Mouse (Mus musculus): Measurements from ENCODE around the gene Nrip1. TPM values are rescaled to one million over a fixed set of nuclear protein-coding genes. Genes with fewer than 3 reads are reported as not detected.
A peak's percentile ranks its signal among the peaks of the same experiment; 100 is the strongest.

Gene Nrip1
- polyA plus RNA-seq, 1 experiment from 2014 or later, result 38.5 TPM

- 44% methylated on average over 6 of the region's 6 CpGs for WGBS
- H3K36me3 ChIP-seq (replicated peaks), result peaks cover 23% of the 10 kb centered on the region
- no peak for DNase-seq (ENCODE audit: extremely low spot score, low spot score)
- peak overlapping the region; percentile 45 for H3K27ac ChIP-seq
- H3K27me3 ChIP-seq (ENCODE audit: poor library complexity, severe bottlenecking), result peaks cover 3% of the 10 kb centered on the region; the same call in 1 of the 2 replicates
- peaks cover 50% of the 10 kb centered on the region for H3K4me1 ChIP-seq
- no peaks in the 10 kb centered on the region for H3K9me3 ChIP-seq
- H3K4me3 ChIP-seq, result peak overlapping the region; percentile 91
These were observed 3.4 kb downstream of the Nrip1 start for GRCm38 (mm10) chr16:76370041-76370715.

- DNase-seq (ENCODE audit: extremely low spot score, low spot score), result no peak
These were observed 4.4 kb downstream of the Nrip1 start for GRCm38 (mm10) chr16:76369236-76369635.

DNA sequence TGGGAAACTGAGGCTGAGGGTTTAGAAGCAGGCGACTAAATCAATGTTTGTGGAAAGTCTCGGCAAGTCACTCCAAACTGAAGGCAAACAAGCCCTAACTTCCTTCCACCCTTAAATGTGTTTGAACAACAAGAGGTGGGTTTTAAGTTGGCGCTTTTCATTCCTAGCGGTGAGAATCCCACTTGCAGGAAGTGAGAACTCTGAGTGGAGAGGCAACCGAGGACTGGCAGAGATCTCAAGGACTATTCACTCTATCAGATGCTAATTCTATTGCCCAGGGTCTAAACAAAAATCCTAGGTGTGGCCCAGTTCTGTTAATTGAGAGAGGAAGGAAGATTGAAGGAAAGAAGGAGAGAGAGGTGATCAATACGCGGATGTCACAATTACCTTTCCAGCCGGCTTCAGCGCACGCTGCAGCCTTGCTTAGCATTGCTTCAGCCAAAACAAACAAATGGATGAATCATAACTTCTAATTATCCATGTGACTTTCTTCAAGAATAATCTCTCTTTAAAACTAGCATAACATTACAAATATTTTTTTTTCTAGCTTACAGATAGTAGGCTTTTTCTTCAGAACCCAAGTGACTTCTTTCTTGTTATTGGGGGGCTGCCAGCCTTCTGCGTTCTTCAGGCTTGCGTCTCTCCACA is 6.2 kb downstream of the Nrip1 start:
- H3K27me3 ChIP-seq (ENCODE audit: poor library complexity, severe bottlenecking), result no peaks in the 10 kb centered on the region
- H3K27ac ChIP-seq, result no peak overlapping the region
- WGBS, result 92% methylated on average over 12 of the region's 12 CpGs
- DNase-seq (ENCODE audit: extremely low spot score, low spot score), result no peak
- H3K4me1 ChIP-seq, result peaks cover 40% of the 10 kb centered on the region
- peaks cover 24% of the 10 kb centered on the region for H3K36me3 ChIP-seq (replicated peaks)
- no peaks in the 10 kb centered on the region for H3K9me3 ChIP-seq
- H3K4me3 ChIP-seq, result no peak overlapping the region

More at GRCm38 (mm10) chr16:76369236-76369635, 4.4 kb downstream of the Nrip1 start:
- Histone ChIP-seq H3K4me3 (no peak overlapping the region), H3K9me3 (no peaks in the 10 kb centered on the region), H3K4me1 (peaks cover 50% of the 10 kb centered on the region), H3K36me3 (replicated peaks) (peaks cover 24% of the 10 kb centered on the region), H3K27ac (no peak overlapping the region), H3K27me3 (ENCODE audit: poor library complexity, severe bottlenecking) (no peaks in the 10 kb centered on the region)
- WGBS, result 87% methylated on average over 9 of the region's 9 CpGs

DNA sequence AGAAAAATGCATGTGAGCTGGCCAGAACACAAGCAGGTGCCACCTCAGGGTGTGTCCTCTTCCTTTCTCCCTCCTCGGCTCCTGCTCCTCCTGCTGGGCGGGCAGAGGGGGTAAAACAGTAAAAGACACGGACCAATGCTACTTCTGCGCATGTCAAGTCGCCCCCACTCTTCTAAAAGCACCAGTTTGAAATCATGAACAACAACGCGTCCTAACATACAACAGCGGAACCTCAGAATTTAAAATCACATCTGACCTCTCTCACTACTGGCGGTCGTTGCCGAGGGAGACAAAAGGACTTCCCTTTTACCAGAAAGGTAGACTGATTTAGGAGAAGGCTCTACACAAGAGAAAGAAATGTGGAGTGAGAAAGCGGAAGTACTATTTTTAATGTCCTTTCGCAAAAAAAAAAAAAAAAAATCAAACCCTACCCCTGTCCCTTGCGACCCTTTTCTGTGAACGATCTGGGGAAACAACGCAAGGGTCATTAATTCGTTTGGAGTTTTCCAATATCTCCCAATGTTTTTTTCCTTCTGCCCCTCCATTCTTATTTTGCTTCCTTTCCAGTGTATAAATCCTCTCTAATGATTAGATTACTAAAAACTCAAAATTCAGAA is 7.7 kb downstream of the Nrip1 start:
- Histone ChIP-seq H3K36me3 (replicated peaks) (peaks cover 29% of the 10 kb centered on the region), H3K4me1 (peaks cover 33% of the 10 kb centered on the region), H3K9me3 (no peaks in the 10 kb centered on the region), H3K4me3 (no peak overlapping the region), H3K27ac (no peak overlapping the region), H3K27me3 (ENCODE audit: poor library complexity, severe bottlenecking) (no peaks in the 10 kb centered on the region)
- 81% methylated on average over 17 of the region's 17 CpGs for WGBS
- DNase-seq (ENCODE audit: extremely low spot score, low spot score), result no peak

DNA sequence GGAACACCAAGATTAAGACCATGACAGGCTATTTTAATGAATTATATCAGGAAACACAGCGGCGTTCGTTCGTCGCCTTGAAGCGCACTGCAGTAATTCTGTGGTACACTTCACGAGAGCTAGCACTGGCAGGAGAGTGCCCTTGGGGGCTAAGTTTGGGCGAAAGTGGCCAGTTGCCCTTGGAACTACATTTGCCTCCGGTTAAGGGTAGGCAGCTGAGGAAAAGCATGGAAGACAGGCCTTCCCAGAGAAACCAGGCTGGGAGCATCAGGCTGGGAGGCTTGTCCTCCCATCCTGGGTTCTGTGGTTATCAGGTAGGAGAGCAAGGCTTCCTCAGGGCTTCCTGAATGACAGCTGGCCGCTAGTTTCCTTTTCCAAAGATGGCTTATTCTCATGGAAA is 8.4 kb downstream of the Nrip1 start:
- WGBS, result 89% methylated on average over 10 of the region's 10 CpGs
- Histone ChIP-seq H3K4me3 (no peak overlapping the region), H3K36me3 (replicated peaks) (peaks cover 29% of the 10 kb centered on the region), H3K4me1 (peaks cover 26% of the 10 kb centered on the region), H3K27ac (no peak overlapping the region), H3K27me3 (ENCODE audit: poor library complexity, severe bottlenecking) (no peaks in the 10 kb centered on the region), H3K9me3 (no peaks in the 10 kb centered on the region)
- DNase-seq (ENCODE audit: extremely low spot score, low spot score), result no peak

GRCm38 (mm10) chr16:76363641-76364040 is 10.0 kb downstream of the Nrip1 start:
- Histone ChIP-seq H3K27ac (no peak overlapping the region), H3K36me3 (replicated peaks) (peaks cover 29% of the 10 kb centered on the region), H3K4me1 (peaks cover 16% of the 10 kb centered on the region), H3K27me3 (ENCODE audit: poor library complexity, severe bottlenecking) (no peaks in the 10 kb centered on the region), H3K9me3 (no peaks in the 10 kb centered on the region), H3K4me3 (no peak overlapping the region)
- no peak for DNase-seq (ENCODE audit: extremely low spot score, low spot score)
- WGBS, result 96% methylated on average over 3 of the region's 3 CpGs

- peaks cover 29% of the 10 kb centered on the region for H3K36me3 ChIP-seq (replicated peaks)
- no peaks in the 10 kb centered on the region for H3K27me3 ChIP-seq (ENCODE audit: poor library complexity, severe bottlenecking)
- no peaks in the 10 kb centered on the region for H3K9me3 ChIP-seq
- H3K4me1 ChIP-seq, result peaks cover 22% of the 10 kb centered on the region
- H3K4me3 ChIP-seq, result no peak overlapping the region
- WGBS, result 96% methylated on average over 12 of the region's 12 CpGs
- no peak overlapping the region for H3K27ac ChIP-seq
- no peak for DNase-seq (ENCODE audit: extremely low spot score, low spot score)
These were observed 10.6 kb downstream of the Nrip1 start for GRCm38 (mm10) chr16:76362982-76363381.

DNA sequence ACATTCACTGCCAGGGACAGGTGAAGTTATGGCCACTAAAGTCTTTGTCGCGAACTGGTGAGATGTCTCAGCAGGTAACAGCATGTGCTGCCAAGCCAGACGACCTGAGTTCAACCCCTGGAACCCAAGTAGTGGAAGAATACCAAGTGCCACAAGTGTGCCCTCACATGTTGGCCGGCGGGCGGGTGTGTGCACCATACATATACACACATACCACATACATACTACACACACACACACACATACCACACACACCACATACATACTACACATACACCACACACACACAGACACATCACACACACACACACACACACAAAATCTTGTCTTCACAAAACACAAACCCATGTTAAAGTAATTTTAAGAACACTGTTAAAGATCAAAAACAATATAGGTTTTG is 13.2 kb downstream of the Nrip1 start:
- Histone ChIP-seq H3K9me3 (no peaks in the 10 kb centered on the region), H3K27ac (no peak overlapping the region), H3K4me3 (no peak overlapping the region), H3K27me3 (ENCODE audit: poor library complexity, severe bottlenecking) (no peaks in the 10 kb centered on the region), H3K36me3 (replicated peaks) (peaks cover 9% of the 10 kb centered on the region), H3K4me1 (peaks cover 31% of the 10 kb centered on the region)
- no peak for DNase-seq (ENCODE audit: extremely low spot score, low spot score)
- 93% methylated on average over 6 of the region's 6 CpGs for WGBS

- Histone ChIP-seq H3K27me3 (ENCODE audit: poor library complexity, severe bottlenecking) (no peaks in the 10 kb centered on the region), H3K4me3 (no peak overlapping the region), H3K27ac (no peak overlapping the region), H3K36me3 (replicated peaks) (peaks cover 5% of the 10 kb centered on the region), H3K4me1 (peaks cover 27% of the 10 kb centered on the region), H3K9me3 (no peaks in the 10 kb centered on the region)
- no peak for DNase-seq (ENCODE audit: extremely low spot score, low spot score)
- 75% methylated on average over 4 of the region's 4 CpGs for WGBS
These were observed 14.9 kb downstream of the Nrip1 start for GRCm38 (mm10) chr16:76358757-76359156.

- no peak overlapping the region for H3K27ac ChIP-seq
- DNase-seq (ENCODE audit: extremely low spot score, low spot score), result no peak
- H3K27me3 ChIP-seq (ENCODE audit: poor library complexity, severe bottlenecking), result no peaks in the 10 kb centered on the region
- H3K4me1 ChIP-seq, result peaks cover 27% of the 10 kb centered on the region
- WGBS, result 80% methylated on average over 18 of the region's 18 CpGs
- peaks cover 5% of the 10 kb centered on the region for H3K36me3 ChIP-seq (replicated peaks)
- no peak overlapping the region for H3K4me3 ChIP-seq
- no peaks in the 10 kb centered on the region for H3K9me3 ChIP-seq
These were observed 15.4 kb downstream of the Nrip1 start for GRCm38 (mm10) chr16:76358128-76358748.

GRCm38 (mm10) chr16:76357155-76357554 is 16.5 kb downstream of the Nrip1 start:
- H3K4me3 ChIP-seq, result no peak overlapping the region
- WGBS, result 96% methylated on average over 12 of the region's 12 CpGs

GRCm38 (mm10) chr16:76355947-76356550 is 17.6 kb downstream of the Nrip1 start:
- Histone ChIP-seq H3K27ac (no peak overlapping the region), H3K4me3 (no peak overlapping the region), H3K36me3 (replicated peaks) (peaks cover 16% of the 10 kb centered on the region), H3K27me3 (ENCODE audit: poor library complexity, severe bottlenecking) (no peaks in the 10 kb centered on the region), H3K9me3 (no peaks in the 10 kb centered on the region), H3K4me1 (peaks cover 27% of the 10 kb centered on the region)
- WGBS, result 95% methylated on average over 14 of the region's 14 CpGs
- no peak for DNase-seq (ENCODE audit: extremely low spot score, low spot score)

More at GRCm38 (mm10) chr16:76357155-76357554, 16.5 kb downstream of the Nrip1 start:
- Histone ChIP-seq H3K4me1 (peaks cover 27% of the 10 kb centered on the region), H3K27me3 (ENCODE audit: poor library complexity, severe bottlenecking) (no peaks in the 10 kb centered on the region), H3K27ac (no peak overlapping the region), H3K36me3 (replicated peaks) (peaks cover 13% of the 10 kb centered on the region), H3K9me3 (no peaks in the 10 kb centered on the region)
- DNase-seq (ENCODE audit: extremely low spot score, low spot score), result no peak

Measured in forebrain, embryonic 10.5 days (tissue).